Mouse (Mus musculus): ENCODE measurements around the gene Ttc39a.

The Ttc39a gene

GRCm38 (mm10) chr4:109456821-109457220 lies 50.4 kb downstream of the Ttc39a start:
- CTCF ChIA-PET = interaction anchor here (0.6 kb wide), 1 partner anchor 13 kb away, joined by 3 read pairs; no protein-coding TSS in a partner anchor

- CTCF ChIA-PET = interaction anchor here (0.6 to 0.8 kb wide), 2 partner anchors 232 to 277 kb away, joined by 4 to 10 read pairs; no protein-coding TSS in a partner anchor
Observed at GRCm38 (mm10) chr4:109460421-109461179, 54.2 kb downstream of the Ttc39a start.

GRCm38 (mm10) chr4:109463892-109464291 lies 57.5 kb downstream of the Ttc39a start:
- CTCF ChIA-PET = interaction anchor here (0.6 kb wide), 1 partner anchor 1567 kb away, joined by 4 read pairs; no protein-coding TSS in a partner anchor

- CTCF ChIA-PET = no interaction called here
Observed at GRCm38 (mm10) chr4:109467687-109468086, 61.3 kb downstream of the Ttc39a start.

GRCm38 (mm10) chr4:109471606-109472005 lies 65.2 kb downstream of the Ttc39a start:
- CTCF ChIA-PET = no interaction called here

GRCm38 (mm10) chr4:109472566-109472965 lies 66.1 kb downstream of the Ttc39a start:
- CTCF ChIA-PET = no interaction called here

GRCm38 (mm10) chr4:109475078-109475477 lies 68.7 kb downstream of the Ttc39a start:
- CTCF ChIA-PET = no interaction called here

- CTCF ChIA-PET = interaction anchor here (0.5 to 0.7 kb wide), 3 partner anchors 11 to 218 kb away, joined by 3 to 13 read pairs (median 3); no protein-coding TSS in a partner anchor
Observed at GRCm38 (mm10) chr4:109475577-109476553, 69.4 kb downstream of the Ttc39a start.

GRCm38 (mm10) chr4:109476554-109477014 lies 70.2 kb downstream of the Ttc39a start:
- CTCF ChIA-PET = interaction anchor here (0.6 to 0.7 kb wide), 2 partner anchors 10 to 217 kb away, joined by 3 to 13 read pairs; no protein-coding TSS in a partner anchor

GRCm38 (mm10) chr4:109477454-109477853 lies 71.0 kb downstream of the Ttc39a start:
- CTCF ChIA-PET = no interaction called here

- CTCF ChIA-PET = no interaction called here
Observed at GRCm38 (mm10) chr4:109481424-109481823, 75.0 kb downstream of the Ttc39a start.

- CTCF ChIA-PET = interaction anchor here (0.7 kb wide), 1 partner anchor 9 kb away, joined by 5 read pairs; no protein-coding TSS in a partner anchor
Observed at GRCm38 (mm10) chr4:109482701-109483100, 76.3 kb downstream of the Ttc39a start.

GRCm38 (mm10) chr4:109484621-109485020 lies 78.2 kb downstream of the Ttc39a start, which contains the start of gene Rnf11:
Gene Rnf11, minus strand, starts transcription at chr4:109484728.
- CTCF ChIA-PET = no interaction called here

- CTCF ChIA-PET = interaction anchor here (0.7 kb wide), 1 partner anchor 43 kb away, joined by 7 read pairs; no protein-coding TSS in a partner anchor
Observed at GRCm38 (mm10) chr4:109488812-109489211, 82.4 kb downstream of the Ttc39a start.

- CTCF ChIA-PET = no interaction called here
Observed at GRCm38 (mm10) chr4:109493581-109493980, 87.2 kb downstream of the Ttc39a start.
